ENCODE assay signal across 8 mouse cellular contexts in genomic region chrX:158041703-158042102, GRCm38 (mm10). TPM values are rescaled to one million over a fixed set of nuclear protein-coding genes. Genes with fewer than 3 reads are reported as not detected.
DNase-seq lines count a peak whose midpoint lies in the region; ATAC-seq lines count a peak whose summit lies in the region.

No protein-coding gene starts in this region.

- peak overlapping the region; percentile 63 for H3K4me3 ChIP-seq in hindbrain, embryonic 13.5 days
- peak overlapping the region; percentile 57 for H3K4me3 ChIP-seq in neural tube, embryonic 14.5 days (ENCODE audit: low read depth, low read length)

- H3K27ac ChIP-seq in hindbrain, embryonic 13.5 days: peak overlapping the region; percentile 86
- peak overlapping the region; percentile 77 for H3K27ac ChIP-seq in neural tube, embryonic 14.5 days (ENCODE audit: low read depth, low read length)

- no peaks in the 10 kb centered on the region for H3K36me3 ChIP-seq in hindbrain, embryonic 13.5 days
- H3K36me3 ChIP-seq in neural tube, embryonic 14.5 days (ENCODE audit: control insufficient read depth, insufficient read depth, low read length): no peaks in the 10 kb centered on the region

- ATAC-seq in hindbrain, embryonic 13.5 days (ENCODE audit: low FRiP score): peak; percentile 61
- ATAC-seq in neural tube, embryonic 14.5 days (ENCODE audit: low read depth): peak; percentile 20

- H3K4me1 ChIP-seq in hindbrain, embryonic 13.5 days (replicated peaks): peaks cover 2% of the 10 kb centered on the region; the same call in 1 of the 2 replicates
- no peaks in the 10 kb centered on the region for H3K4me1 ChIP-seq in neural tube, embryonic 14.5 days (ENCODE audit: control insufficient read depth, insufficient read depth, low read length)

- no peaks in the 10 kb centered on the region for H3K27me3 ChIP-seq in hindbrain, embryonic 13.5 days
- no peaks in the 10 kb centered on the region for H3K27me3 ChIP-seq in neural tube, embryonic 14.5 days (ENCODE audit: control insufficient read depth, insufficient read depth, low read length)

- H3K4me2 ChIP-seq in hindbrain, embryonic 13.5 days: peak overlapping the region; percentile 60
- peak overlapping the region; percentile 49 for H3K4me2 ChIP-seq in neural tube, embryonic 14.5 days (ENCODE audit: low read depth, low read length)

- H3K9ac ChIP-seq in hindbrain, embryonic 13.5 days: peak overlapping the region; percentile 85
- H3K9ac ChIP-seq in neural tube, embryonic 14.5 days (replicated peaks; ENCODE audit: low read depth, low read length): peak overlapping the region; percentile 80

- H3K9me3 ChIP-seq in hindbrain, embryonic 13.5 days: no peaks in the 10 kb centered on the region
- H3K9me3 ChIP-seq in neural tube, embryonic 14.5 days (ENCODE audit: control insufficient read depth, low read length): no peaks in the 10 kb centered on the region

- peak; percentile 1 for DNase-seq in kidney, postnatal 14 days
- DNase-seq in kidney, adult 9 months: no peak
- peak; percentile 56 for DNase-seq in cerebellum, adult 9-11 months
- DNase-seq in gastrocnemius, adult 18-20 months (ENCODE audit: low spot score): no peak
- no peak for DNase-seq in layer of hippocampus, adult 11-12 months (ENCODE audit: low spot score)
- DNase-seq in gastrocnemius, postnatal 25 days: no peak

- WGBS in hindbrain, embryonic 13.5 days: 24% methylated on average over 7 of the region's 7 CpGs
- WGBS in neural tube, embryonic 14.5 days: 32% methylated on average over 7 of the region's 7 CpGs

RNA-seq across cellular contexts. Expression of gene Cnksr2, which starts 1.4 kb away (rescaled TPM):
- 8.2 and 8.9 TPM in 2 replicates for polyA plus RNA-seq in hindbrain, embryonic 13.5 days (2015; fragmentation: Nextera tagmentation; extraction: Ambion mirVana)
- 10.5 and 11.2 TPM in 2 replicates for polyA plus RNA-seq in neural tube, embryonic 14.5 days (2014; fragmentation: Nextera tagmentation; extraction: Ambion mirVana)
- total RNA-seq in gastrocnemius, adult 18-20 months (2021): under 1 TPM; 0.11 to 0.38 TPM
- under 1 TPM; 0.21 to 0.26 TPM for total RNA-seq in gastrocnemius, postnatal 25 days (2021)

Comparison
In these comparisons a context has a peak if more than half of its experiments do, and no peak if none do; other contexts are left out.
1. DNase-seq: peak in kidney, postnatal 14 days (single experiment) and cerebellum, adult 9-11 months (single experiment); none in kidney, adult 9 months (single experiment), gastrocnemius, adult 18-20 months (single experiment), layer of hippocampus, adult 11-12 months (single experiment) and gastrocnemius, postnatal 25 days (single experiment).